Mouse (Mus musculus): Measurements from ENCODE around the gene Vps33a.
"Not testable (repeated sequence)": the region's sequence is repeated elsewhere in the genome, so short reads cannot be mapped to it uniquely, and the experiment has no call there.

The Vps33a gene

GRCm38 (mm10) chr5:123523692-123524392 is 49.0 kb downstream of the Vps33a start, which contains the start of gene Diablo:
Gene Diablo (minus strand): TSS chr5:123524176.
- peak; percentile 98 for DNase-seq

- peak in 1 of 2 experiments; percentile 1 for DNase-seq
These were observed 50.7 kb downstream of the Vps33a start for GRCm38 (mm10) chr5:123522166-123522565.

- DNase-seq, result peak in 1 of 2 experiments; percentile 1
These were observed 51.2 kb downstream of the Vps33a start for GRCm38 (mm10) chr5:123521621-123522020.

GRCm38 (mm10) chr5:123520666-123521065 is 52.2 kb downstream of the Vps33a start:
- peak in 1 of 2 experiments; percentile 1 for DNase-seq

- no peak for DNase-seq
These were observed 58.0 kb downstream of the Vps33a start for GRCm38 (mm10) chr5:123514871-123515270.

GRCm38 (mm10) chr5:123512102-123512501 is 60.7 kb downstream of the Vps33a start:
- DNase-seq, result no peak

- not testable (repeated sequence) for DNase-seq
These were observed 61.4 kb downstream of the Vps33a start for GRCm38 (mm10) chr5:123511426-123511825.

- DNase-seq, result no peak
These were observed 62.7 kb downstream of the Vps33a start, which contains the start of gene B3gnt4 for GRCm38 (mm10) chr5:123510160-123510559. Gene B3gnt4 (plus strand): TSS chr5:123510460.

- DNase-seq, result no peak
These were observed 63.9 kb downstream of the Vps33a start for GRCm38 (mm10) chr5:123508921-123509320.

GRCm38 (mm10) chr5:123507936-123508723 is 64.7 kb downstream of the Vps33a start:
- DNase-seq, result peak; percentile 76 to 83

GRCm38 (mm10) chr5:123501973-123502372 is 70.9 kb downstream of the Vps33a start:
- no peak for DNase-seq

GRCm38 (mm10) chr5:123499717-123500116 is 73.1 kb downstream of the Vps33a start:
- DNase-seq, result peak; percentile 68 to 78

- DNase-seq, result no peak
These were observed 82.9 kb downstream of the Vps33a start for GRCm38 (mm10) chr5:123489935-123490334.

- peak; percentile 36 to 47 for DNase-seq
These were observed 83.6 kb downstream of the Vps33a start, which contains the start of the genes Lrrc43 and Il31 for GRCm38 (mm10) chr5:123489112-123489785. Gene Lrrc43 (plus strand): TSS chr5:123489305. Gene Il31 (minus strand): TSS chr5:123489489.

- no peak for DNase-seq
These were observed 85.0 kb downstream of the Vps33a start for GRCm38 (mm10) chr5:123487659-123488395.
